Mouse (Mus musculus): Measurements from ENCODE around the gene Fdx1l. TPM values are rescaled to one million over a fixed set of nuclear protein-coding genes. Genes with fewer than 3 reads are reported as not detected.
A peak's percentile ranks its signal among the peaks of the same experiment; 100 is the strongest.

Fdx1l gene
- 45.2 and 48.2 TPM in 2 replicates for polyA plus RNA-seq (2015; fragmentation: Nextera tagmentation; extraction: Ambion mirVana)

DNA sequence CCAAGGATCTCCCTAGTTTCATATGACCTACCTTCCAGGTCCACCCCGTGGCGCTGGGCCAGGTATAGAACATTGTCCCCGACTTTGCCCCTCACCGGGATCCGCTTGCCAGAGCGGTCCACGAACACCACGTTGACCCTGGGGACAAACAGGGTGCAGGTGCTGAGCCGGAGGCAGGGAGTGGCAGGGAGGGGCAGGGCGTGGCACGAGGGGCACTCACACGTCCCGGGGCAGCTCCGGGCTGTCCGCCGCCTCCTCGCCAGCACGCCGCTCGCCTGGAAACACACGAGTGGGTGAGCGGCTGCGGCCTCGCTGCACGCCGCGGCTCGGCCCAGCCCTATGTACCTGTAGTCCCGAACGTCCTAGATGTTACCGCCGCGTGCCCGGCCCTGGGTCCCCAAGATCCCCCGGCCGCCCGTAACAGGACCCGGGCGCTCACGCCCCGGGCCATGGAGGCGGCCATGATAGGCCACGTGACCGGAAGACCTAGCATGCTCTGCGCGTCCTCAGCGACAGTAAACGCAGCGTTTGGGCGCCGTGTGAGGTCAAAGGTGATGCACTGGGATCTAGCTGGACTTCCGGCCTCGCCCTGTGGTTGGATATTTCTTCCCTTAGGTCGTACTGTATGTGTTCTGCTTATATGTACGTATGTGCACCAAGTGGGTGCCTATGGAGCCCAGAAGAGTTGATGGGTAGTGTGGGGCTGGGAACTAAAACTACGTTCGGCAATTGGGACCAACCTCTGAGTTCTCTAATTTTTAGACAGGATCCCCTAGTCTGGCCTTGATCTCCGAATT is at the start of gene Fdx1l, which contains the start of gene Gm49373:
TSS of gene Fdx1l (minus strand) at position 571 of the 797 bp plus-strand sequence.
TSS of gene Gm49373 (minus strand) at position 53 of the 797 bp plus-strand sequence.

DNA sequence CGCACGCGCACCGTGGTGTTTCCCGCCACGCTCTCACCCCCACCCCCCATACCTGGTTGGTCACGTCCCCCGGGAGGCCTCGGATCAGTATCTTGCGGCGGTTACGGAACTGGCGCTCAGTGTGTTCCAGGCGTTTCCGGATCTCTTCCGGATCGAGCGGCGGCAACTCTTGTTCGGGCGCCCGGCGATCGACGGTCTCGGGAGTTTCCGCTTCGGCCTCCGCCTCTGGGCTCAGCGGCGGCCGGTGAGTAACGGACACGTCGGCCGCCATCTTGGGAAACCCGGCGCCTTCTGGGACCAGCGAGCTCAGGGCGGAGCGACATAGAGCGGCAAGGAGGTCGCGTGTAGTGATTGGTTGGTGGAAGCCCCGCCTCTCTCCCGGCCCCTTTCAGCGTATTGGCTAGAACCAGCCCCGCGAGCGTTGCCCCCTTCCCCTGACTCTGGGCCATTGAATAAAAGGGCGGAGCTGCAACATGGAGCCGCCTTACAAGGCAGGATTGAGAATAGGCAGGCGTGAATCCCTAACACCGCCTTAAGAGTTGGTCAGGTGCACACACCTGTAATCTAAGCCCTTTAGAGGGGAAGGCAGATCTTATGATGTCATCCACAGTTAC is 18.4 kb upstream of the Fdx1l start, which contains the start of the genes Gm38431 and Raver1:
TSS of gene Gm38431 (minus strand) at position 291 of the 614 bp plus-strand sequence.
TSS of gene Raver1 (minus strand) at position 302 of the 614 bp plus-strand sequence.

DNA sequence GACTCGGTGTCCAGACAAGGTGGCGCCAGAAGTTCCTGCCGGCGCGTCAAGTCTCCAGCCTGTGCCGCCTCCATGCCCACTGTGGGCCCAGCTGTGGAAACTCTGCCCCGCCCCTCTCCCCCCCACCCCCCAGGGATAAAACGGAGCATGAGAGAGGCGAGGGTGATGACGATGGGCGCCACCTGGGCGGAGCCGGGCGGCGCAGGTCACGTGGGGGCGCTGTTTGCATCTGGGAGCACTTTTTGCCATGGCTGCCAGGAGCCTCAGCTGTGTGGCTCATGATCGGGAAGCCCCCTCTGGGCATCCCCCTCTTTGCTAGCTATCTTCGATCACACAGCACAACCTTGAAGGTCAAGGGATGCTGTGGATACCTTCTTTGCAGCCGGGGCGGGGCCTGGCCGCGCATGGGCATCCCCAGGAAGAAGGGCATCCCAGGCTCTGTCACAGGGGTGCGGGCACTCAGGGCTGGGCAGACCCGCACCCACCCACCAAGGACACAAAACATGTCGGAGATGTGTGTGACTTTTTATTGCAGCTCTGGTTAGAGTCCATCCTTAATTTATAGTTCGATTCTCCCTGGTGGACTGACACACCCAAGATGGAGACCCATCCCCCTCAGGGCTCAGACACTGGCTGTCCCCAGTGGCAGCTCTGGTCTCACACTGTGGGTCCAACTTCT is 6.3 kb downstream of the Fdx1l start, which contains the start of gene Zglp1:
TSS of gene Zglp1 (minus strand) at position 88 of the 679 bp plus-strand sequence.

DNA sequence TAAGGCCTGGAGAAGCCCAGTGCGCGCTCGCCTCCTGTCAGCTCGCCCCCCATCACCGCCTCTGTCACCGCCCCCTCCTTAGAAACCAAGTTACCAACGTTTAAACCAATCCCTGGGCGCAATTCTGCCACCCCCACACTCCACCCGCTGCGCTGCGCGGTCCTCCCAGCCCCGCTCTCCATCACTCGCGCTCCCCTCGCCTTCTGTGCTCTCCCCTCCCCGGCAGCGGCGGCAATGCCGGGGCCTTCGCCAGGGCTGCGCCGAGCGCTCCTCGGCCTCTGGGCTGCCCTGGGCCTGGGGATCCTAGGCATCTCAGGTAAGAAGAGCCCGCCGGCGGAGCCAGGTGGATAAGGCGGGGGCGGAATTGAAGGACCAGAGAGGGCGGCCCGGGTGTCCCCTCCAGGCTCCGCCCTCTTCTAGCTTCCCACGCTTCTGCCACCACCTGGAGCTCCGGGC is 41.5 kb downstream of the Fdx1l start, which contains the start of gene Icam5:
TSS of gene Icam5 (plus strand) at position 178 of the 456 bp plus-strand sequence.

DNA sequence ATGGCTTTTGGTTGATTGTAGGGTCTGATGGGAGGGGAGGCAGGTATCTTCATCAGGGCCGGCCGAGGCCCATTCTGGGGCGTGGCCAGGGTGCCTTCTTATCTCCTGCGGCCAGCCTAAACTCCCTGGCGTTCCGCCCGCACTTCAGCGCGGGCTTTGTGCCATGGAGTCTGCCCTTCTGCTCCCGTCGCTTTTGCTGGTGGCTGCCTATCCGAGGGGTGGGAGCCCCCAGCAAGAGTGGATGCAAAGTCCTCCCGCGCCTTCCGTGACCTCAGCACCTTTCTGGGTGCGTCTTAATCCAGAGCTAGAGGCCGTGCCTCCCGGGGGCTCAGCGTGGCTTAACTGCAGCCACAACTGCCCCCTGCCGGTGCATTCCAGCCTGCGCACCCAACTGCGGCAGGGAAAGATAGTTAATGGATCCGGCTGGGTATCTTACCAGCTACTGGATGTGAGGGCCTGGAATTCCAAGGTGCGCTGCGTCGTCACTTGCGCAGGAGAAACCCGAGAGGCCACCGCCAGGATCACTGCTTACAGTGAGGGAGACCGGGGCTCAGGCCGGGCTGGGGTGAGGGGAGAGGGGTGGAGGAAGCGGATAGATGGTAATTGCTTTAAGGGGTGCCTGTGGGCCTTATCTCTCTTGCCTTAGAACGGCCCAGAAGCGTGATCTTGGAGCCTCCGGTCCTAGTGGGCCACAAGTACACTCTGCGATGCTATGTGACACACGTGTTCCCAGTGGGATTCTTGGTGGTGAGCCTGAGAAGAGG is 43.9 kb downstream of the Fdx1l start, which contains the start of gene Icam4:
TSS of gene Icam4 (plus strand) at position 83 of the 764 bp plus-strand sequence.

MicroRNA genes within 50 kb of the gene (microRNA counts, 519-probe panel; counts per million panel counts)
- microRNA mmu-miR-1900 = 3,491 counts per million, percentile 59 among the panel's probes with 10 or more counts

Small RNA genes within 50 kb of the gene (microRNA-seq; reads per million reads assigned to microRNA genes)
- gene Mir1900 (not detected), gene Mir7082 (not detected)

Other genes starting within 250 kb of the Fdx1l start
- 11.9 and 16.2 TPM in 2 replicates for gene A230050P20Rik, start 205.0 kb downstream of the Fdx1l start, polyA plus RNA-seq (2015; fragmentation: Nextera tagmentation; extraction: Ambion mirVana)
- gene Angptl6, start 193.9 kb downstream of the Fdx1l start, polyA plus RNA-seq (2015; fragmentation: Nextera tagmentation; extraction: Ambion mirVana) = 9.4 and 11.5 TPM in 2 replicates
- gene Ppan, start 185.4 kb downstream of the Fdx1l start, polyA plus RNA-seq (2015; fragmentation: Nextera tagmentation; extraction: Ambion mirVana) = 36.3 and 39.8 TPM in 2 replicates
- 215 and 220 TPM in 2 replicates for gene Eif3g, start 175.0 kb downstream of the Fdx1l start, polyA plus RNA-seq (2015; fragmentation: Nextera tagmentation; extraction: Ambion mirVana)
- gene Dnmt1, start 113.7 kb downstream of the Fdx1l start, polyA plus RNA-seq (2015; fragmentation: Nextera tagmentation; extraction: Ambion mirVana) = 19.8 and 22.3 TPM in 2 replicates
- 42.4 and 46.4 TPM in 2 replicates for gene S1pr2, start 96.8 kb downstream of the Fdx1l start, polyA plus RNA-seq (2015; fragmentation: Nextera tagmentation; extraction: Ambion mirVana)
- 98.2 and 105 TPM in 2 replicates for gene Mrpl4, start 70.9 kb downstream of the Fdx1l start, polyA plus RNA-seq (2015; fragmentation: Nextera tagmentation; extraction: Ambion mirVana)
- 15.9 and 21.2 TPM in 2 replicates for gene Icam1, start 57.6 kb downstream of the Fdx1l start, polyA plus RNA-seq (2015; fragmentation: Nextera tagmentation; extraction: Ambion mirVana)
- 0.82 and 0.83 TPM in 2 replicates for gene Icam4, start 44.2 kb downstream of the Fdx1l start, polyA plus RNA-seq (2015; fragmentation: Nextera tagmentation; extraction: Ambion mirVana)
- gene Icam5, start 41.5 kb downstream of the Fdx1l start, polyA plus RNA-seq (2015; fragmentation: Nextera tagmentation; extraction: Ambion mirVana) = 0.08 and 0.14 TPM in 2 replicates
- not detected in 2 replicates for gene Zglp1, start 6.5 kb downstream of the Fdx1l start, polyA plus RNA-seq (2015; fragmentation: Nextera tagmentation; extraction: Ambion mirVana)
- 0.19 and 0.22 TPM in 2 replicates for gene Gm49373, start 518 bp downstream of the Fdx1l start, polyA plus RNA-seq (2015; fragmentation: Nextera tagmentation; extraction: Ambion mirVana)
- 0.52 and 0.77 TPM in 2 replicates for gene Gm38431, start 18.4 kb upstream of the Fdx1l start, polyA plus RNA-seq (2015; fragmentation: Nextera tagmentation; extraction: Ambion mirVana)
- gene Raver1, start 18.4 kb upstream of the Fdx1l start, polyA plus RNA-seq (2015; fragmentation: Nextera tagmentation; extraction: Ambion mirVana) = 21.1 and 26.9 TPM in 2 replicates
- gene Tyk2, start 57.6 kb upstream of the Fdx1l start, polyA plus RNA-seq (2015; fragmentation: Nextera tagmentation; extraction: Ambion mirVana) = 9.0 and 9.8 TPM in 2 replicates
- 166 and 173 TPM in 2 replicates for gene Cdc37, start 76.4 kb upstream of the Fdx1l start, polyA plus RNA-seq (2015; fragmentation: Nextera tagmentation; extraction: Ambion mirVana)
- 3.7 and 4.5 TPM in 2 replicates for gene Pde4a, start 92.1 kb upstream of the Fdx1l start, polyA plus RNA-seq (2015; fragmentation: Nextera tagmentation; extraction: Ambion mirVana)
- 38.9 and 41.2 TPM in 2 replicates for gene Keap1, start 165.7 kb upstream of the Fdx1l start, polyA plus RNA-seq (2015; fragmentation: Nextera tagmentation; extraction: Ambion mirVana)
- 0.08 and 0.11 TPM in 2 replicates for gene S1pr5, start 174.8 kb upstream of the Fdx1l start, polyA plus RNA-seq (2015; fragmentation: Nextera tagmentation; extraction: Ambion mirVana)
- 20.9 and 25.4 TPM in 2 replicates for gene Atg4d, start 191.7 kb upstream of the Fdx1l start, polyA plus RNA-seq (2015; fragmentation: Nextera tagmentation; extraction: Ambion mirVana)
- 8.3 and 8.4 TPM in 2 replicates for gene Kri1, start 214.4 kb upstream of the Fdx1l start, polyA plus RNA-seq (2015; fragmentation: Nextera tagmentation; extraction: Ambion mirVana)
- gene Cdkn2d, start 217.8 kb upstream of the Fdx1l start, polyA plus RNA-seq (2015; fragmentation: Nextera tagmentation; extraction: Ambion mirVana) = 27.9 and 29.2 TPM in 2 replicates
- gene Ap1m2, start 238.7 kb upstream of the Fdx1l start, polyA plus RNA-seq (2015; fragmentation: Nextera tagmentation; extraction: Ambion mirVana) = 24.7 and 28.5 TPM in 2 replicates
- 106 and 120 TPM in 2 replicates for gene Slc44a2, start 247.1 kb upstream of the Fdx1l start, polyA plus RNA-seq (2015; fragmentation: Nextera tagmentation; extraction: Ambion mirVana)

All from urinary bladder, postnatal 0 days (tissue).